Mouse (Mus musculus) left cerebral cortex, postnatal 10 days (tissue): ENCODE data around the gene Gbp6. TPM values are rescaled to one million over a fixed set of nuclear protein-coding genes. Genes with fewer than 3 reads are reported as not detected.
"Not testable (repeated sequence)": the region's sequence is repeated elsewhere in the genome, so short reads cannot be mapped to it uniquely, and the experiment has no call there.

Experiments
- DNase-seq, 2 experiments: peaks; one replicate each; pipeline ENCODE4 v3.0.0; 2021 to 2022; ENCODE audit warnings: low spot score in 2 of 2, mixed read lengths in 1 of 2; ENCODE audit errors: extremely low spot score in 1 of 2
- intact Hi-C: fragments of 180-260 bp; cut with DNase I; formaldehyde crosslinking; loops from one replicate; pipeline ENCODE4 v1.15.1; 2025
- total RNA-seq, 2 experiments: library from RNA; stranded (reverse); gene quantifications; 2 replicates each; pipeline ENCODE4 v1.2.3; 2021

Gbp6 gene
- total RNA-seq, result 1 to 10 TPM in 1 of 2 experiments, under 1 TPM in 1; 0.97 to 1.0 TPM

GRCm38 (mm10) chr5:105293226-105294165 lies at the start of gene Gbp6, which contains the start of gene Gm43302:
Gene Gbp6, minus strand, starts transcription at chr5:105293698.
Gene Gm43302, minus strand, starts transcription at chr5:105293695.
- intact Hi-C loops, result not testable (repeated sequence)
- peak in 1 of 2 experiments; percentile 46 for DNase-seq

GRCm38 (mm10) chr5:105341281-105341680 lies 47.8 kb upstream of the Gbp6 start:
- no peak for DNase-seq
- intact Hi-C loops, result no loop called here

GRCm38 (mm10) chr5:105322543-105322942 lies 29.0 kb upstream of the Gbp6 start:
- intact Hi-C loops, result loop anchor here (5.0 to 10.0 kb wide), 2 partner anchors 335 to 838 kb away; no protein-coding TSS in a partner anchor
- DNase-seq, result peak in 1 of 2 experiments; percentile 16

GRCm38 (mm10) chr5:105310941-105311340 lies 17.4 kb upstream of the Gbp6 start:
- no peak for DNase-seq
- intact Hi-C loops, result no loop called here

GRCm38 (mm10) chr5:105309148-105309547 lies 15.7 kb upstream of the Gbp6 start:
- intact Hi-C loops, DNase-seq: not testable (repeated sequence)

GRCm38 (mm10) chr5:105306946-105307345 lies 13.4 kb upstream of the Gbp6 start:
- intact Hi-C loops, DNase-seq: not testable (repeated sequence)

- no peak for DNase-seq
- intact Hi-C loops, result no loop called here
Observed at GRCm38 (mm10) chr5:105306159-105306581, 12.7 kb upstream of the Gbp6 start.

- intact Hi-C loops, result not testable (repeated sequence)
Observed at GRCm38 (mm10) chr5:105305671-105306070, 12.2 kb upstream of the Gbp6 start.

GRCm38 (mm10) chr5:105301963-105302362 lies 8.5 kb upstream of the Gbp6 start:
- no peak for DNase-seq
- intact Hi-C loops, result no loop called here

More at GRCm38 (mm10) chr5:105305671-105306070, 12.2 kb upstream of the Gbp6 start:
- not testable (repeated sequence) for DNase-seq

- intact Hi-C loops, result no loop called here
- DNase-seq, result no peak
Observed at GRCm38 (mm10) chr5:105301531-105301930, 8.0 kb upstream of the Gbp6 start.

- intact Hi-C loops, result no loop called here
- DNase-seq, result no peak
Observed at GRCm38 (mm10) chr5:105295746-105296145, 2.2 kb upstream of the Gbp6 start.

GRCm38 (mm10) chr5:105292492-105292891 lies 1.0 kb downstream of the Gbp6 start:
- intact Hi-C loops, result no loop called here

GRCm38 (mm10) chr5:105290921-105291320 lies 2.6 kb downstream of the Gbp6 start:
- DNase-seq, intact Hi-C loops: not testable (repeated sequence)

More at GRCm38 (mm10) chr5:105292492-105292891, 1.0 kb downstream of the Gbp6 start:
- no peak for DNase-seq

- intact Hi-C loops, result not testable (repeated sequence)
Observed at GRCm38 (mm10) chr5:105260673-105261072, 32.8 kb downstream of the Gbp6 start.

GRCm38 (mm10) chr5:105252491-105252890 lies 41.0 kb downstream of the Gbp6 start:
- intact Hi-C loops, result no loop called here
- no peak for DNase-seq

More at GRCm38 (mm10) chr5:105260673-105261072, 32.8 kb downstream of the Gbp6 start:
- not testable (repeated sequence) for DNase-seq

GRCm38 (mm10) chr5:105244741-105245140 lies 48.8 kb downstream of the Gbp6 start:
- DNase-seq, intact Hi-C loops: not testable (repeated sequence)

- intact Hi-C loops, result not testable (repeated sequence)
- peak in 1 of 2 experiments; percentile 30 for DNase-seq
Observed at GRCm38 (mm10) chr5:105240982-105241381, 52.5 kb downstream of the Gbp6 start.

GRCm38 (mm10) chr5:105239483-105240047 lies 53.9 kb downstream of the Gbp6 start, which contains the start of gene Gbp10:
Gene Gbp10, minus strand, starts transcription at chr5:105239533.
- peak in 1 of 2 experiments; percentile 36 for DNase-seq
- intact Hi-C loops, result not testable (repeated sequence)

- intact Hi-C loops, DNase-seq: not testable (repeated sequence)
Observed at GRCm38 (mm10) chr5:105238402-105238801, 55.1 kb downstream of the Gbp6 start.
